11 mouse cellular contexts compared by ENCODE assay signal in the genomic region with DNA sequence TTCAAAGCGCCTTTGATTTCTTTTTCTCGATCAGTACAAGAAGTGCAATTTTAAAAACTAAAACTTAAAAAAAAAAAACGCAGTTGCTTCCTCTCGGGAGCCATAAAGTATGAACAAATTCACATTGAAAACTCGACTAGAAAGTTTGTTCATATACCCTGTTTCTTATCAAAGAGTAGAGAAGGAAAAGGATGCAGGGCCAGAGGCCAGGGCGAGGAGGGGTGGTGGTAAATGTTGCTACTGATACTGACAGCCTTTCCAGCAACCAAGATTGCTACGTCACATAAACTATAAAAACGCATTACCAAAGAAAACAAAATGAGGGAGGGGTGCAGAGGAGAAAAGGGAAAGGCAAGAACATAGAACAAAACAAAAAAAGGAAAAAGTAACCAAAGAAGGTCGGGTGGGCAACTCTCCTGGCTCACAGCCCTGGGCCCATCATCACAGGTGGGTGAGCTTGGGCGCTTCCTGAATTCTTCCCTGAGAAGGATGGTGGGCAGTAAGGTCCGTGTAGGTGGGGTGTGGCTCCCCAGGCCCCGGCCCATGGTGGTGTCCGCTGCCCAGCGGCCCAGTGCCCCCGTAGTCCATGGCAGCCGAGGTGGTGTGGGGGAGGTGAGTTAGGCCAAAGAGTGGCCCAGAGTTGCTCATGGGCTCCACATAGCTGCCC. TPM values are rescaled to one million over a fixed set of nuclear protein-coding genes. Genes with fewer than 3 reads are reported as not detected.
DNase-seq lines count a peak whose midpoint lies in the region; ATAC-seq and TF ChIP-seq lines count a peak whose summit lies in the region.
"Had no signal": no experiment of that assay in that cellular context is flagged by ENCODE, and none has a peak within 500 bp of the region (broad histone marks: within the 10 kb centered on the region; RNA-seq: fewer than 3 reads in every experiment).

No protein-coding gene starts in this region.

- TF ChIP-seq EP300 in heart, postnatal 0 days (IDR thresholded peaks at IDR 0.05; ENCODE audit: low read depth): no peak

- no peaks in the 10 kb centered on the region for H3K9me3 ChIP-seq in heart, postnatal 0 days (replicated peaks; ENCODE audit: control insufficient read depth, low read length)
- H3K9me3 ChIP-seq in hindbrain, postnatal 0 days (ENCODE audit: low read length): no peaks in the 10 kb centered on the region
- no peaks in the 10 kb centered on the region for H3K9me3 ChIP-seq in neural tube, embryonic 11.5 days (ENCODE audit: control insufficient read depth, low read length)
- no peaks in the 10 kb centered on the region for H3K9me3 ChIP-seq in forebrain, postnatal 0 days (ENCODE audit: low read length)
- H3K9me3 ChIP-seq: forebrain, embryonic 12.5 days had no signal

- no peak overlapping the region for H3K27ac ChIP-seq in heart, postnatal 0 days (ENCODE audit: low read depth)
- peak overlapping the region; percentile 56 for H3K27ac ChIP-seq in brown adipose tissue, adult 24 weeks (replicated peaks; ENCODE audit: low read depth, low read length)
- peak overlapping the region; percentile 82 for H3K27ac ChIP-seq in hindbrain, postnatal 0 days
- H3K27ac ChIP-seq in neural tube, embryonic 11.5 days (ENCODE audit: low read depth, low read length): peak overlapping the region; percentile 100
- H3K27ac ChIP-seq in forebrain, postnatal 0 days (ENCODE audit: low read depth, low read length): no peak overlapping the region
- H3K27ac ChIP-seq: forebrain, embryonic 12.5 days; macrophage had no signal

- whole genome bisulfite sequencing in heart, postnatal 0 days: 14% methylated on average over 16 of the region's 16 CpGs
- 7% methylated on average over 16 of the region's 16 CpGs for WGBS in hindbrain, postnatal 0 days
- 9% methylated on average over 16 of the region's 16 CpGs for WGBS in neural tube, embryonic 11.5 days
- 3% methylated on average over 16 of the region's 16 CpGs for WGBS in forebrain, postnatal 0 days

- no peak overlapping the region for H3K9ac ChIP-seq in heart, postnatal 0 days (replicated peaks; ENCODE audit: low read depth, low read length)
- peak overlapping the region; percentile 40 for H3K9ac ChIP-seq in hindbrain, postnatal 0 days (replicated peaks; ENCODE audit: low read length)
- peak overlapping the region; percentile 99 for H3K9ac ChIP-seq in neural tube, embryonic 11.5 days (ENCODE audit: low read length)
- H3K9ac ChIP-seq in forebrain, postnatal 0 days: no peak overlapping the region
- H3K9ac ChIP-seq: forebrain, embryonic 12.5 days had no signal

- no peak for DNase-seq in heart, postnatal 0 days (ENCODE audit: low spot score)
- no peak for DNase-seq in heart, adult 18-20 months
- peak; percentile 13 for DNase-seq in hindbrain, postnatal 0 days (ENCODE audit: low spot score)
- peak; percentile 40 for DNase-seq in neural tube, embryonic 11.5 days (ENCODE audit: low spot score)
- DNase-seq in forebrain, postnatal 0 days: no peak
- DNase-seq: cerebellum, adult 11 months had no signal

- ATAC-seq in heart, postnatal 0 days (ENCODE audit: insufficient read depth, low read depth): no peak
- ATAC-seq in hindbrain, postnatal 0 days: no peak
- no peak for ATAC-seq in neural tube, embryonic 11.5 days (ENCODE audit: insufficient read depth, low FRiP score, low TSS enrichment)
- no peak for ATAC-seq in frontal cortex, adult (ENCODE audit: low TSS enrichment)
- no peak for ATAC-seq in megakaryocyte progenitor cell, adult 5-6 weeks (replicated peaks; ENCODE audit: poor library complexity)
- ATAC-seq in forebrain, postnatal 0 days: no peak

- 0 out of 2 replicates have a peak, but pooled peaks cover 3% of the 10 kb centered on the region for H3K4me1 ChIP-seq in heart, postnatal 0 days (ENCODE audit: control insufficient read depth, insufficient read depth)
- peaks cover 29% of the 10 kb centered on the region for H3K4me1 ChIP-seq in brown adipose tissue, adult 24 weeks (ENCODE audit: control insufficient read depth, insufficient read depth, insufficient read length, low read length)
- peaks cover 10% of the 10 kb centered on the region; the same call in 1 of the 2 replicates for H3K4me1 ChIP-seq in hindbrain, postnatal 0 days (ENCODE audit: insufficient read depth, low read length)
- peaks cover 61% of the 10 kb centered on the region for H3K4me1 ChIP-seq in neural tube, embryonic 11.5 days (ENCODE audit: control insufficient read depth, insufficient read depth, low read length)
- H3K4me1 ChIP-seq in forebrain, postnatal 0 days (ENCODE audit: insufficient read depth): no peaks in the 10 kb centered on the region

- H3K36me3 ChIP-seq in heart, postnatal 0 days (replicated peaks; ENCODE audit: control insufficient read depth, insufficient read depth, low read length): no peaks in the 10 kb centered on the region
- H3K36me3 ChIP-seq in hindbrain, postnatal 0 days (ENCODE audit: insufficient read depth, low read length): no peaks in the 10 kb centered on the region
- peaks cover 8% of the 10 kb centered on the region for H3K36me3 ChIP-seq in neural tube, embryonic 11.5 days (ENCODE audit: control insufficient read depth, insufficient read depth, low read length)
- H3K36me3 ChIP-seq in forebrain, postnatal 0 days (ENCODE audit: insufficient read depth): no peaks in the 10 kb centered on the region
- H3K36me3 ChIP-seq: forebrain, embryonic 12.5 days had no signal

- no peak overlapping the region for H3K4me3 ChIP-seq in heart, postnatal 0 days (ENCODE audit: low read depth, low read length)
- H3K4me3 ChIP-seq in brown adipose tissue, adult 24 weeks (ENCODE audit: insufficient read depth, low read depth, low read length): peak overlapping the region; percentile 42
- peak overlapping the region; percentile 9 for H3K4me3 ChIP-seq in hindbrain, postnatal 0 days (ENCODE audit: low read length)
- peak overlapping the region; percentile 91 for H3K4me3 ChIP-seq in neural tube, embryonic 11.5 days (ENCODE audit: low read depth, low read length)
- H3K4me3 ChIP-seq in forebrain, postnatal 0 days (ENCODE audit: low read depth, low read length): no peak overlapping the region
- H3K4me3 ChIP-seq: forebrain, embryonic 12.5 days had no signal

- 0 out of 2 replicates have a peak overlapping the region, but pooled peaks have one; percentile 17 for H3K4me2 ChIP-seq in heart, postnatal 0 days (ENCODE audit: low read depth, low read length)
- peak overlapping the region; percentile 93 for H3K4me2 ChIP-seq in hindbrain, postnatal 0 days (ENCODE audit: low read depth, low read length)
- peak overlapping the region; percentile 78 for H3K4me2 ChIP-seq in neural tube, embryonic 11.5 days (ENCODE audit: low read depth)
- no peak overlapping the region for H3K4me2 ChIP-seq in forebrain, postnatal 0 days (ENCODE audit: low read depth)
- H3K4me2 ChIP-seq: forebrain, embryonic 12.5 days had no signal

- TF ChIP-seq CTCF in heart, postnatal 0 days (IDR thresholded peaks at IDR 0.05; ENCODE audit: low read depth): no peak
- no peak for TF ChIP-seq CTCF in hindbrain, postnatal 0 days (IDR thresholded peaks at IDR 0.05; ENCODE audit: low read depth)
- TF ChIP-seq CTCF in forebrain, postnatal 0 days (IDR thresholded peaks at IDR 0.05; ENCODE audit: low read depth): no peak

- H3K27me3 ChIP-seq in heart, postnatal 0 days (ENCODE audit: control insufficient read depth, insufficient read depth, low read length): peaks cover 99% of the 10 kb centered on the region
- peaks cover 47% of the 10 kb centered on the region for H3K27me3 ChIP-seq in hindbrain, postnatal 0 days (ENCODE audit: insufficient read depth, low read length)
- H3K27me3 ChIP-seq in neural tube, embryonic 11.5 days (ENCODE audit: control insufficient read depth, insufficient read depth, low read length): no peaks in the 10 kb centered on the region
- peaks cover 93% of the 10 kb centered on the region for H3K27me3 ChIP-seq in forebrain, postnatal 0 days (ENCODE audit: insufficient read depth, low read length)

RNA-seq across cellular contexts. Expression of a gene that starts 5.0 kb away (rescaled TPM):
- not detected in 2 replicates for total RNA-seq in heart, postnatal 0 days (2014; rRNA removed; ENCODE audit: low replicate concordance)
- polyA plus RNA-seq in heart, postnatal 0 days (2015; fragmentation: Nextera tagmentation; extraction: Ambion mirVana): 0.42 and 0.69 TPM in 2 replicates
- under 1 TPM; 0.15 TPM for total RNA-seq in heart, adult 18-20 months (2021)
- 2.9 TPM in 1 of 2 replicates, not detected in the other for polyA plus RNA-seq in brown adipose tissue, adult 24 weeks (2012; ENCODE audit: insufficient read depth, insufficient read length, missing spikeins)
- 20.3 and 24.3 TPM in 2 replicates for total RNA-seq in hindbrain, postnatal 0 days (2014; rRNA removed)
- polyA plus RNA-seq in hindbrain, postnatal 0 days (2015; fragmentation: Nextera tagmentation; extraction: Ambion mirVana): 16.3 and 16.5 TPM in 2 replicates
- 36.0 and 37.5 TPM in 2 replicates for polyA plus RNA-seq in neural tube, embryonic 11.5 days (2014; fragmentation: Nextera tagmentation; extraction: Ambion mirVana)
- total RNA-seq in megakaryocyte progenitor cell, adult 5-6 weeks (2015): 0.86 TPM in 1 of 2 replicates, not detected in the other
- total RNA-seq in megakaryocyte progenitor cell, adult 5-6 weeks (2017): 0.34 TPM in 1 of 2 replicates, not detected in the other
- total RNA-seq in forebrain, postnatal 0 days (2014; rRNA removed): not detected in 2 replicates
- not detected in 2 replicates for polyA plus RNA-seq in forebrain, postnatal 0 days (2015; fragmentation: Nextera tagmentation; extraction: Ambion mirVana)
- polyA plus RNA-seq: forebrain, embryonic 12.5 days; macrophage had no signal

RNA-seq across cellular contexts. Expression of a gene that starts 7.7 kb away (rescaled TPM):
- 0.08 and 0.84 TPM in 2 replicates for total RNA-seq in heart, postnatal 0 days (2014; rRNA removed; ENCODE audit: low replicate concordance)
- 0.03 and 0.12 TPM in 2 replicates for polyA plus RNA-seq in heart, postnatal 0 days (2015; fragmentation: Nextera tagmentation; extraction: Ambion mirVana)
- total RNA-seq in heart, adult 18-20 months (2021): not detected
- polyA plus RNA-seq in brown adipose tissue, adult 24 weeks (2012; ENCODE audit: insufficient read depth, insufficient read length, missing spikeins): not detected in 2 replicates
- total RNA-seq in hindbrain, postnatal 0 days (2014; rRNA removed): 1.1 and 1.2 TPM in 2 replicates
- polyA plus RNA-seq in hindbrain, postnatal 0 days (2015; fragmentation: Nextera tagmentation; extraction: Ambion mirVana): 1.3 and 1.5 TPM in 2 replicates
- polyA plus RNA-seq in neural tube, embryonic 11.5 days (2014; fragmentation: Nextera tagmentation; extraction: Ambion mirVana): 4.1 and 4.5 TPM in 2 replicates
- total RNA-seq in megakaryocyte progenitor cell, adult 5-6 weeks (2015): not detected in 2 replicates
- not detected in 2 replicates for total RNA-seq in megakaryocyte progenitor cell, adult 5-6 weeks (2017)
- not detected in 2 replicates for total RNA-seq in forebrain, postnatal 0 days (2014; rRNA removed)
- polyA plus RNA-seq in forebrain, postnatal 0 days (2015; fragmentation: Nextera tagmentation; extraction: Ambion mirVana): not detected in 2 replicates
- polyA plus RNA-seq: forebrain, embryonic 12.5 days; macrophage had no signal

RNA-seq across cellular contexts. Expression of a gene that starts 11.5 kb away (rescaled TPM):
- 0.23 TPM in 1 of 2 replicates, not detected in the other for total RNA-seq in heart, postnatal 0 days (2014; rRNA removed; ENCODE audit: low replicate concordance)
- 0.08 and 0.15 TPM in 2 replicates for polyA plus RNA-seq in heart, postnatal 0 days (2015; fragmentation: Nextera tagmentation; extraction: Ambion mirVana)
- total RNA-seq in heart, adult 18-20 months (2021): under 1 TPM; 0.12 to 0.23 TPM
- 0.50 and 0.99 TPM in 2 replicates for polyA plus RNA-seq in brown adipose tissue, adult 24 weeks (2012; ENCODE audit: insufficient read depth, insufficient read length, missing spikeins)
- total RNA-seq in hindbrain, postnatal 0 days (2014; rRNA removed): 1.1 and 3.7 TPM in 2 replicates
- polyA plus RNA-seq in hindbrain, postnatal 0 days (2015; fragmentation: Nextera tagmentation; extraction: Ambion mirVana): 1.1 and 1.2 TPM in 2 replicates
- polyA plus RNA-seq in neural tube, embryonic 11.5 days (2014; fragmentation: Nextera tagmentation; extraction: Ambion mirVana): 8.0 and 9.3 TPM in 2 replicates
- 0.15 and 0.17 TPM in 2 replicates for total RNA-seq in megakaryocyte progenitor cell, adult 5-6 weeks (2015)
- 0.10 TPM in 1 of 2 replicates, not detected in the other for total RNA-seq in megakaryocyte progenitor cell, adult 5-6 weeks (2017)
- 0.10 TPM in 1 of 2 replicates, not detected in the other for total RNA-seq in forebrain, postnatal 0 days (2014; rRNA removed)
- polyA plus RNA-seq in forebrain, postnatal 0 days (2015; fragmentation: Nextera tagmentation; extraction: Ambion mirVana): not detected in 2 replicates

RNA-seq across cellular contexts. Expression of a gene that starts 21.9 kb away (rescaled TPM):
- total RNA-seq in heart, postnatal 0 days (2014; rRNA removed; ENCODE audit: low replicate concordance): 0.38 TPM in 1 of 2 replicates, not detected in the other
- 0.08 and 0.18 TPM in 2 replicates for polyA plus RNA-seq in heart, postnatal 0 days (2015; fragmentation: Nextera tagmentation; extraction: Ambion mirVana)
- under 1 TPM in 1 of 2 experiments, not detected in 1; 0.41 TPM for total RNA-seq in heart, adult 18-20 months (2021)
- polyA plus RNA-seq in brown adipose tissue, adult 24 weeks (2012; ENCODE audit: insufficient read depth, insufficient read length, missing spikeins): 14.0 and 26.4 TPM in 2 replicates
- 4.8 and 7.3 TPM in 2 replicates for total RNA-seq in hindbrain, postnatal 0 days (2014; rRNA removed)
- 10.5 and 12.0 TPM in 2 replicates for polyA plus RNA-seq in hindbrain, postnatal 0 days (2015; fragmentation: Nextera tagmentation; extraction: Ambion mirVana)
- 10.2 and 11.7 TPM in 2 replicates for polyA plus RNA-seq in neural tube, embryonic 11.5 days (2014; fragmentation: Nextera tagmentation; extraction: Ambion mirVana)
- total RNA-seq in megakaryocyte progenitor cell, adult 5-6 weeks (2015): 0.88 and 1.9 TPM in 2 replicates
- 0.71 and 1.3 TPM in 2 replicates for total RNA-seq in megakaryocyte progenitor cell, adult 5-6 weeks (2017)
- not detected in 2 replicates for total RNA-seq in forebrain, postnatal 0 days (2014; rRNA removed)
- not detected in 2 replicates for polyA plus RNA-seq in forebrain, postnatal 0 days (2015; fragmentation: Nextera tagmentation; extraction: Ambion mirVana)
- polyA plus RNA-seq: forebrain, embryonic 12.5 days had no signal

RNA-seq across cellular contexts. Expression of a gene that starts 34.8 kb away (rescaled TPM):
- 3.5 TPM in 1 of 2 replicates, not detected in the other for total RNA-seq in heart, postnatal 0 days (2014; rRNA removed; ENCODE audit: low replicate concordance)
- polyA plus RNA-seq in heart, postnatal 0 days (2015; fragmentation: Nextera tagmentation; extraction: Ambion mirVana): 0.36 and 0.65 TPM in 2 replicates
- under 1 TPM; 0.40 to 0.59 TPM for total RNA-seq in heart, adult 18-20 months (2021)
- 35.9 and 39.4 TPM in 2 replicates for polyA plus RNA-seq in brown adipose tissue, adult 24 weeks (2012; ENCODE audit: insufficient read depth, insufficient read length, missing spikeins)
- 99.2 and 108 TPM in 2 replicates for total RNA-seq in hindbrain, postnatal 0 days (2014; rRNA removed)
- 81.7 and 89.4 TPM in 2 replicates for polyA plus RNA-seq in hindbrain, postnatal 0 days (2015; fragmentation: Nextera tagmentation; extraction: Ambion mirVana)
- polyA plus RNA-seq in neural tube, embryonic 11.5 days (2014; fragmentation: Nextera tagmentation; extraction: Ambion mirVana): 53.4 and 56.5 TPM in 2 replicates
- total RNA-seq in megakaryocyte progenitor cell, adult 5-6 weeks (2015): 2.3 and 3.1 TPM in 2 replicates
- total RNA-seq in megakaryocyte progenitor cell, adult 5-6 weeks (2017): 0.83 and 1.1 TPM in 2 replicates
- total RNA-seq in forebrain, postnatal 0 days (2014; rRNA removed): not detected in 2 replicates
- not detected in 2 replicates for polyA plus RNA-seq in forebrain, postnatal 0 days (2015; fragmentation: Nextera tagmentation; extraction: Ambion mirVana)
- polyA plus RNA-seq: forebrain, embryonic 12.5 days had no signal

Comparison
In these comparisons a context has a peak if more than half of its experiments do, and no peak if none do; other contexts are left out.
1. DNase-seq: peak in hindbrain, postnatal 0 days (single experiment) and neural tube, embryonic 11.5 days (single experiment); none in heart, postnatal 0 days (single experiment), heart, adult 18-20 months (0 of 2) and forebrain, postnatal 0 days (single experiment).
2. H3K27ac ChIP-seq: peak in brown adipose tissue, adult 24 weeks (single experiment), hindbrain, postnatal 0 days (single experiment) and neural tube, embryonic 11.5 days (single experiment); none in heart, postnatal 0 days (single experiment) and forebrain, postnatal 0 days (single experiment).
3. H3K4me3 ChIP-seq: peak in brown adipose tissue, adult 24 weeks (single experiment), hindbrain, postnatal 0 days (single experiment) and neural tube, embryonic 11.5 days (single experiment); none in heart, postnatal 0 days (single experiment) and forebrain, postnatal 0 days (single experiment).
4. H3K9ac ChIP-seq: peak in hindbrain, postnatal 0 days (single experiment) and neural tube, embryonic 11.5 days (single experiment); none in heart, postnatal 0 days (single experiment) and forebrain, postnatal 0 days (single experiment).
5. RNA of a gene that starts 5.0 kb away (total RNA-seq): 20.3 to 24.3 TPM in hindbrain, postnatal 0 days; 0.34 to 0.86 TPM in megakaryocyte progenitor cell, adult 5-6 weeks, 0.15 TPM in heart, adult 18-20 months, not detected in heart, postnatal 0 days and not detected in forebrain, postnatal 0 days; every median in the first group is over 10 times any median in the second.